Mouse (Mus musculus): ENCODE data around the gene Fnbp4. TPM values are rescaled to one million over a fixed set of nuclear protein-coding genes. Genes with fewer than 3 reads are reported as not detected.

Fnbp4 gene
- polyA plus RNA-seq, 1 experiment from 2014 or later: 147 TPM

GRCm38 (mm10) chr2:90744285-90745052 lies 701 bp upstream of the Fnbp4 start:
- no peaks in the 10 kb centered on the region for H3K27me3 ChIP-seq
- peaks cover 14% of the 10 kb centered on the region for H3K4me1 ChIP-seq (replicated peaks)
- H3K9me3 ChIP-seq: no peaks in the 10 kb centered on the region
- H3K4me2 ChIP-seq: peak overlapping the region; percentile 55
- H3K27ac ChIP-seq: peak overlapping the region; percentile 93
- no peak overlapping the region for H3K9ac ChIP-seq (replicated peaks)
- peaks cover 21% of the 10 kb centered on the region for H3K36me3 ChIP-seq
- no peak for ATAC-seq (ENCODE audit: insufficient number of reproducible peaks, insufficient read depth, low FRiP score, low TSS enrichment, low read depth)
- 66% methylated on average over 12 of the region's 12 CpGs for WGBS
- H3K4me3 ChIP-seq (replicated peaks): peak overlapping the region; percentile 86

- H3K4me1 ChIP-seq (replicated peaks): peaks cover 19% of the 10 kb centered on the region
- H3K4me2 ChIP-seq: peak overlapping the region; percentile 79
- H3K27ac ChIP-seq: peak overlapping the region; percentile 97
- H3K36me3 ChIP-seq: peaks cover 30% of the 10 kb centered on the region
- H3K9me3 ChIP-seq: no peaks in the 10 kb centered on the region
- peak; percentile 26 for ATAC-seq (ENCODE audit: insufficient number of reproducible peaks, insufficient read depth, low FRiP score, low TSS enrichment, low read depth)
- peak overlapping the region; percentile 98 for H3K9ac ChIP-seq (replicated peaks)
- WGBS: under 1% methylated on average over 54 of the region's 54 CpGs
- H3K4me3 ChIP-seq (replicated peaks): peak overlapping the region; percentile 86
- no peaks in the 10 kb centered on the region for H3K27me3 ChIP-seq
Observed at GRCm38 (mm10) chr2:90745740-90746537, 769 bp downstream of the Fnbp4 start.

- 14% methylated on average over 4 of the region's 4 CpGs for WGBS
- ATAC-seq (ENCODE audit: insufficient number of reproducible peaks, insufficient read depth, low FRiP score, low TSS enrichment, low read depth): no peak
- H3K36me3 ChIP-seq: peaks cover 36% of the 10 kb centered on the region
- H3K4me1 ChIP-seq (replicated peaks): peaks cover 19% of the 10 kb centered on the region
- peak overlapping the region; percentile 79 for H3K4me2 ChIP-seq
- H3K27me3 ChIP-seq: no peaks in the 10 kb centered on the region
- H3K9me3 ChIP-seq: no peaks in the 10 kb centered on the region
- H3K9ac ChIP-seq (replicated peaks): peak overlapping the region; percentile 98
- no peak overlapping the region; the same call in 1 of the 2 replicates for H3K27ac ChIP-seq
- H3K4me3 ChIP-seq (replicated peaks): peak overlapping the region; percentile 86
Observed at GRCm38 (mm10) chr2:90746538-90746865, 1.3 kb downstream of the Fnbp4 start.

GRCm38 (mm10) chr2:90747131-90747530 lies 2.0 kb downstream of the Fnbp4 start:
- H3K36me3 ChIP-seq: peaks cover 37% of the 10 kb centered on the region
- H3K4me1 ChIP-seq (replicated peaks): peaks cover 19% of the 10 kb centered on the region
- no peak for ATAC-seq (ENCODE audit: insufficient number of reproducible peaks, insufficient read depth, low FRiP score, low TSS enrichment, low read depth)
- peak overlapping the region; percentile 79 for H3K4me2 ChIP-seq
- H3K27ac ChIP-seq: no peak overlapping the region
- WGBS: 94% methylated on average over 10 of the region's 10 CpGs
- no peaks in the 10 kb centered on the region for H3K9me3 ChIP-seq
- H3K27me3 ChIP-seq: no peaks in the 10 kb centered on the region
- H3K4me3 ChIP-seq (replicated peaks): peak overlapping the region; percentile 86
- H3K9ac ChIP-seq (replicated peaks): no peak overlapping the region

GRCm38 (mm10) chr2:90749676-90750459 lies 4.7 kb downstream of the Fnbp4 start:
- H3K4me2 ChIP-seq: no peak overlapping the region
- WGBS: 88% methylated on average over 6 of the region's 6 CpGs
- H3K36me3 ChIP-seq: peaks cover 63% of the 10 kb centered on the region
- no peak overlapping the region for H3K4me3 ChIP-seq (replicated peaks)
- peaks cover 19% of the 10 kb centered on the region for H3K4me1 ChIP-seq (replicated peaks)
- H3K9ac ChIP-seq (replicated peaks): no peak overlapping the region
- H3K27me3 ChIP-seq: no peaks in the 10 kb centered on the region
- H3K9me3 ChIP-seq: no peaks in the 10 kb centered on the region
- H3K27ac ChIP-seq: no peak overlapping the region
- ATAC-seq (ENCODE audit: insufficient number of reproducible peaks, insufficient read depth, low FRiP score, low TSS enrichment, low read depth): no peak

- Histone ChIP-seq H3K9ac (replicated peaks) (no peak overlapping the region), H3K4me2 (no peak overlapping the region), H3K4me1 (replicated peaks) (peaks cover 7% of the 10 kb centered on the region), H3K4me3 (replicated peaks) (no peak overlapping the region), H3K36me3 (peaks cover 84% of the 10 kb centered on the region), H3K9me3 (no peaks in the 10 kb centered on the region), H3K27me3 (no peaks in the 10 kb centered on the region), H3K27ac (no peak overlapping the region)
- 95% methylated on average over 2 of the region's 2 CpGs for WGBS
- no peak for ATAC-seq (ENCODE audit: insufficient number of reproducible peaks, insufficient read depth, low FRiP score, low TSS enrichment, low read depth)
Observed at GRCm38 (mm10) chr2:90753565-90753964, 8.4 kb downstream of the Fnbp4 start.

- no peaks in the 10 kb centered on the region for H3K9me3 ChIP-seq
- H3K27ac ChIP-seq: no peak overlapping the region
- no peak overlapping the region for H3K4me2 ChIP-seq
- WGBS: 98% methylated on average over 3 of the region's 3 CpGs
- H3K36me3 ChIP-seq: peaks cover 85% of the 10 kb centered on the region
- H3K4me1 ChIP-seq (replicated peaks): peaks cover 7% of the 10 kb centered on the region
- H3K9ac ChIP-seq (replicated peaks): no peak overlapping the region
- no peaks in the 10 kb centered on the region for H3K27me3 ChIP-seq
- H3K4me3 ChIP-seq (replicated peaks): no peak overlapping the region
- no peak for ATAC-seq (ENCODE audit: insufficient number of reproducible peaks, insufficient read depth, low FRiP score, low TSS enrichment, low read depth)
Observed at GRCm38 (mm10) chr2:90754188-90754587, 9.0 kb downstream of the Fnbp4 start.

GRCm38 (mm10) chr2:90765123-90765522 lies 20.0 kb downstream of the Fnbp4 start:
- H3K9ac ChIP-seq (replicated peaks): no peak overlapping the region
- H3K27me3 ChIP-seq: no peaks in the 10 kb centered on the region
- H3K9me3 ChIP-seq: no peaks in the 10 kb centered on the region
- ATAC-seq (ENCODE audit: insufficient number of reproducible peaks, insufficient read depth, low FRiP score, low TSS enrichment, low read depth): no peak
- peaks cover 95% of the 10 kb centered on the region for H3K36me3 ChIP-seq
- H3K4me3 ChIP-seq (replicated peaks): no peak overlapping the region
- 86% methylated on average over 3 of the region's 3 CpGs for WGBS
- no peaks in the 10 kb centered on the region for H3K4me1 ChIP-seq (replicated peaks)
- no peak overlapping the region for H3K4me2 ChIP-seq
- H3K27ac ChIP-seq: no peak overlapping the region

- Histone ChIP-seq H3K27me3 (peaks cover 17% of the 10 kb centered on the region), H3K4me2 (no peak overlapping the region), H3K4me3 (replicated peaks) (no peak overlapping the region), H3K36me3 (peaks cover 41% of the 10 kb centered on the region), H3K9ac (replicated peaks) (no peak overlapping the region), H3K27ac (no peak overlapping the region), H3K9me3 (no peaks in the 10 kb centered on the region), H3K4me1 (replicated peaks) (peaks cover 12% of the 10 kb centered on the region)
- ATAC-seq (ENCODE audit: insufficient number of reproducible peaks, insufficient read depth, low FRiP score, low TSS enrichment, low read depth): no peak
- WGBS: 48% methylated on average over 3 of the region's 3 CpGs
Observed at GRCm38 (mm10) chr2:90781323-90781722, 36.2 kb downstream of the Fnbp4 start.

- H3K4me3 ChIP-seq (replicated peaks): no peak overlapping the region
- ATAC-seq (ENCODE audit: insufficient number of reproducible peaks, insufficient read depth, low FRiP score, low TSS enrichment, low read depth): no peak
- H3K27ac ChIP-seq: no peak overlapping the region; the same call in 1 of the 2 replicates
- 0 out of 2 replicates have a peak overlapping the region, but pooled peaks have one; percentile 94 for H3K4me2 ChIP-seq
- peaks cover 12% of the 10 kb centered on the region for H3K4me1 ChIP-seq (replicated peaks)
- peaks cover 35% of the 10 kb centered on the region for H3K36me3 ChIP-seq
- 36% methylated on average over 2 of the region's 2 CpGs for WGBS
- H3K9me3 ChIP-seq: no peaks in the 10 kb centered on the region
- no peak overlapping the region for H3K9ac ChIP-seq (replicated peaks)
- H3K27me3 ChIP-seq: peaks cover 17% of the 10 kb centered on the region
Observed at GRCm38 (mm10) chr2:90781938-90782337, 36.8 kb downstream of the Fnbp4 start.

- H3K4me2 ChIP-seq: peak within 1 kb of the TSS; percentile 94
- peaks cover 12% of the 10 kb centered on the region for H3K4me1 ChIP-seq (replicated peaks)
- H3K36me3 ChIP-seq: peaks cover 31% of the 10 kb centered on the region
- H3K27ac ChIP-seq: no peak within 1 kb of the TSS; the same call in 1 of the 2 replicates
- no peaks in the 10 kb centered on the region for H3K9me3 ChIP-seq
- peak within 1 kb of the TSS; percentile 47 for H3K4me3 ChIP-seq (replicated peaks)
- ATAC-seq (ENCODE audit: insufficient number of reproducible peaks, insufficient read depth, low FRiP score, low TSS enrichment, low read depth): peak; percentile 77
- peaks cover 17% of the 10 kb centered on the region for H3K27me3 ChIP-seq
- H3K9ac ChIP-seq (replicated peaks): peak within 1 kb of the TSS; percentile 58
- 3% methylated on average over 11 of the region's 11 CpGs for WGBS
Observed at GRCm38 (mm10) chr2:90782458-90782857, 37.3 kb downstream of the Fnbp4 start, which contains the start of gene Agbl2. Gene Agbl2, plus strand, starts transcription at chr2:90782727.

Data from limb, embryonic 12.5 days (tissue).